Mouse (Mus musculus) activated CD4-positive, CD25-positive, alpha-beta regulatory T cell (primary cell): Measurements from ENCODE around the gene Mettl8. TPM values are rescaled to one million over a fixed set of nuclear protein-coding genes. Genes with fewer than 3 reads are reported as not detected.

Experiments
- polyA plus RNA-seq, 2 experiments: library from polyadenylated mRNA; unstranded; fragments of 100-300 nt; shearing (Covaris generic); gene quantifications; one replicate each; pipeline ENCODE4 v1.2.1; 2017

Mettl8 gene
- 10 to 100 TPM; 12.1 to 16.7 TPM for polyA plus RNA-seq

DNA sequence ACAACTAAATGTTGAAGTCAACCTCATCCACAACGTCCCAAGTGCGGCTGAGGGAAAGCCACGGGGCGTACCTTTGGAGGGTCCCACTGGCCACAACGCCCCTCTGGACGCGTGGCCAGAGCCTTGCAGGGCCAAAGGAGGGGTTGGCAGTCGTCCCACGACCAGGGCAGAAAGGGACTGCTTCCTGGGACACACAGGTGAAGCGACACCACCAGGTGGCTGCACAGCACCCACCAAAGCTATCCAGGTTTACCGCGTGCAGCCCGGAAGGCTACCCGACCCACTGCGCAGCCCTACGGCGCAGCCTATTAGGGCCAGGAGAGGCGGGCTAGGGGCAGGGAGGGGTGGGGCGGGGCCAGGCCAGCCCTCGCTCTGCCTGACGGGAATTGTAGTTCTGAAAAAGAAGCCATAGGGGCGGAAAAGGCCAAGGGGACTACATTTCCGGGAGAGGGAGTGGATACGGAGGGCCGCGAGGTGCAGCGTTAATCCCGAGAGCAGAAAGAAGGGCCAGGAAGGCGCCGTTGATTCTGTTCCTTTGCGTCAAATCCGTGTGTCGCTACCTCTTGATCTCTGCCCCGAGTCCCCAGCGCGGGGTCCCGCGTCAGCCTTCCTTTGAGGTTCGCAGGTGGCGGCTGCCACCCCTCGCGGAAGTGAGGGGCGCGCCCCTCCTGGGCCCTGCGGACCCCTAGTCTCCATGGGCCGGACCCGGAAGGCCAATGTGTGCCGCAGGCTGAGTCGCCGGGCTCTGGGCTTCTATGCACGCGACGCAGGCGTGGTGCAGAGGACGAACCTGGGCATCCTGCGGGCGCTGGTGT lies at the start of gene Mettl8, which contains the start of gene Dcaf17:
Gene Mettl8 (minus strand): TSS at position 284 of the 815 bp plus-strand sequence.
Gene Dcaf17 (plus strand): TSS at position 29 of the 815 bp plus-strand sequence.

Other genes with a start within 250 kb of the Mettl8 start
- gene Tlk1, start 229.9 kb downstream of the Mettl8 start, polyA plus RNA-seq: 10 to 100 TPM; 60.2 to 87.7 TPM
- 10 to 100 TPM; 33.9 to 49.2 TPM for gene Dcaf17, start 255 bp downstream of the Mettl8 start, polyA plus RNA-seq
- gene Cybrd1, start 62.3 kb upstream of the Mettl8 start, polyA plus RNA-seq: under 1 TPM; 0.52 to 0.99 TPM
- gene Dync1i2, start 156.1 kb upstream of the Mettl8 start, polyA plus RNA-seq: 10 to 100 TPM; 48.3 to 55.0 TPM